Mouse (Mus musculus): Measurements from ENCODE around the gene Tmem135. TPM values are rescaled to one million over a fixed set of nuclear protein-coding genes. Genes with fewer than 3 reads are reported as not detected.
"Not testable (repeated sequence)": the region's sequence is repeated elsewhere in the genome, so short reads cannot be mapped to it uniquely, and the experiment has no call there.

Gene Tmem135
- polyA plus RNA-seq, 1 experiment: 22.6 TPM

DNA sequence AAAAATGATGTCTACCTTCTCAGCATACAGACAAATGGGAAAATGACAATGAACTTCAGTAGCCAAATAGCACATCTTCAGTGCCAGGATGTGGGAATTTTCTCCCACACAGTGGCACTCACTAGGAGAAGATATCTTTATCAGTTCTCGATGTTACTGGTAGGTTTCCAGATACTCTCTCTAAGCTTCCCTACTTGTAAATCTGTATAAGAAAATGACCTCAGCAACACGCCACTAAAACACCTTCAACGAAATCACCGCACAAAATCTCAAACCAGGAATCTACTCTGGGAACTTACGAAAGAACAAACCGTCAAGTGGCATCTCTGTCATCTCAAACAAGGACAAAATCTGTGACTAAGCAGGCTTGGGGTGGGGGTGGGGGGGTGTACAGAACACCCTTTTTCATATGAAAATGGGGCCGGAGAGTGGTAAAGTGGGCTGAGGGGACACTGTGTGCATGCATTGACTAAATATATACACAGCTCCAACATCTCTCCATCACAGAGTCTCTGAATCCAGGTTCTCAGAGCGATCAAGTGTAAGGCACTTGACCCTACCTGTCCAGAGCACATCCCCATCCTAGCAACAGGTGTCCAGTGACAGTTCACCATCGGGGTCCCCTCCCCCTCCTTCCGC is 66.2 kb downstream of the Tmem135 start:
- Histone ChIP-seq H3K27ac (ENCODE audit: insufficient read depth, low read length) (no peak overlapping the region), H3K4me1 (ENCODE audit: control insufficient read depth, insufficient read depth, low read length) (no peaks in the 10 kb centered on the region; the same call in 1 of the 2 replicates), H3K4me3 (ENCODE audit: insufficient read depth, low read length) (peak overlapping the region; percentile 86)
- no peak for TF ChIP-seq CTCF (IDR thresholded peaks at IDR 0.05; ENCODE audit: borderline replicate concordance, insufficient read depth, low read length)
- TF ChIP-seq POLR2A (IDR thresholded peaks at IDR 0.05; ENCODE audit: low read depth, low read length): no peak

- no peak for TF ChIP-seq CTCF (IDR thresholded peaks at IDR 0.05; ENCODE audit: borderline replicate concordance, insufficient read depth, low read length)
- no peak for TF ChIP-seq POLR2A (IDR thresholded peaks at IDR 0.05; ENCODE audit: low read depth, low read length)
- Histone ChIP-seq H3K4me1 (ENCODE audit: control insufficient read depth, insufficient read depth, low read length) (no peaks in the 10 kb centered on the region; the same call in 1 of the 2 replicates), H3K27ac (ENCODE audit: insufficient read depth, low read length) (no peak overlapping the region), H3K4me3 (ENCODE audit: insufficient read depth, low read length) (no peak overlapping the region)
Observed at GRCm38 (mm10) chr7:89336434-89336833, 67.6 kb downstream of the Tmem135 start.

DNA sequence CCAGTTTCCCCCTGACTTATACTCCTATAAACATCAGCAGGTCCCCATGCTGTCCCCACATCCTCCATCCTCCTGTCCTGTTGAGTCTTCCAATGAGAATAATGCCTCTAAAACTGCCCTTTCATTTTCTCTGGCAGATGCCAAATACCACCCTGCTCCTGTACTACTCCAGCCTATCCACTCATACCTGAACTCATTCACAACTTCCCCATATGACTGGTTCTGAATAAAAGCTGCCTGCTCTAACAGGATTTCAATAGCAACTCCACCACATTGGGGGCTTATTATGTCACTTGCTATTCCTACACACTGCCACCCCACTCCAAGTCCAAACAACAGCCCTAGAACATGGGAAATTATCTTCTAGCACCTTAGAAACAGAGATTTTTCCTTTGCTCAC is 68.7 kb downstream of the Tmem135 start:
- TF ChIP-seq POLR2A (IDR thresholded peaks at IDR 0.05; ENCODE audit: low read depth, low read length) (no peak), CTCF (IDR thresholded peaks at IDR 0.05; ENCODE audit: borderline replicate concordance, insufficient read depth, low read length) (no peak)
- H3K4me3 ChIP-seq (ENCODE audit: insufficient read depth, low read length): no peak overlapping the region
- no peaks in the 10 kb centered on the region; the same call in 1 of the 2 replicates for H3K4me1 ChIP-seq (ENCODE audit: control insufficient read depth, insufficient read depth, low read length)
- H3K27ac ChIP-seq (ENCODE audit: insufficient read depth, low read length): no peak overlapping the region

- H3K27ac ChIP-seq (ENCODE audit: insufficient read depth, low read length): no peak overlapping the region
- TF ChIP-seq CTCF (IDR thresholded peaks at IDR 0.05; ENCODE audit: borderline replicate concordance, insufficient read depth, low read length): no peak
- TF ChIP-seq POLR2A (IDR thresholded peaks at IDR 0.05; ENCODE audit: low read depth, low read length): no peak
Observed at GRCm38 (mm10) chr7:89329896-89330295, 74.1 kb downstream of the Tmem135 start.

DNA sequence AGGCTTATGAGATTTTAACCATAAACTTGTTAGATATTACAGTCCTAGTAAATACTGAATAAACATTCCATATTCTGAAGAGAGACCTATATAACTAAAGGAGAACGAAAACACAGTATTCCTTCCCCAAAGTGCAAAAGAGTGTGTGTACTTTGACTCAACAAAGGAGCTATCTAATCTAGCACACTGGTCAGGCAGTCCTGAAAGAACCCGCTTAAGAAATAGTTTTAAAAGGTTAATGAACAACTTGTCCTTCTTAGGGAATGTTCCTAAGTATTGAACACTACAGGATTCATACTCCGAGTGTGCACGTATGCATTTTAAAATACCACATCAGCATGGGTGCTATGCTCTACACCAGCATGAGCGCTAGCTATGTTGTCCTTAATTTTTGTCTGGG is 76.3 kb downstream of the Tmem135 start:
- no peak for TF ChIP-seq CTCF (IDR thresholded peaks at IDR 0.05; ENCODE audit: borderline replicate concordance, insufficient read depth, low read length)
- no peak for TF ChIP-seq POLR2A (IDR thresholded peaks at IDR 0.05; ENCODE audit: low read depth, low read length)
- no peak overlapping the region for H3K27ac ChIP-seq (ENCODE audit: insufficient read depth, low read length)
- H3K4me1 ChIP-seq (ENCODE audit: control insufficient read depth, insufficient read depth, low read length): no peaks in the 10 kb centered on the region
- no peak overlapping the region for H3K4me3 ChIP-seq (ENCODE audit: insufficient read depth, low read length)

More at GRCm38 (mm10) chr7:89329896-89330295, 74.1 kb downstream of the Tmem135 start:
- H3K4me1 ChIP-seq (ENCODE audit: control insufficient read depth, insufficient read depth, low read length): no peaks in the 10 kb centered on the region
- H3K4me3 ChIP-seq (ENCODE audit: insufficient read depth, low read length): no peak overlapping the region

DNA sequence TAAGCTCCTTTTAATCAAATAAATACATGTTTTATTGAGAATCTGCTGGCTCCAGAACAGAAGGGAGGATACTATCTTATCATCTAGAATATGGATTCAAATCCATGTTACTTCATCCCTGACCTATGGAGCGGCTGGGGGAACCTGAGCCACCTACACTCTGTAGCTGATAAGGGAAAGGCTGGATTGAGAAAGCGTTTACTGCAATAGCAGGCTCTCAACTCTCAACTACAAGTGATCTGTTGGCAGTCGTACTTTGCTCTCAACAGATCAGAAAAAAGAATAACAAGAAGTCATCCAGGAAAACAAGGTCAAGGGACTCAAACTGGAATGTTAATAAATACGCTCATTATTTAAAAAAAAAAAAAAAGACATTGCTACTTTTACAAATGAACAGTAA is 77.3 kb downstream of the Tmem135 start:
- TF ChIP-seq POLR2A (IDR thresholded peaks at IDR 0.05; ENCODE audit: low read depth, low read length) (no peak), CTCF (IDR thresholded peaks at IDR 0.05; ENCODE audit: borderline replicate concordance, insufficient read depth, low read length) (no peak)
- Histone ChIP-seq H3K4me3 (ENCODE audit: insufficient read depth, low read length) (no peak overlapping the region), H3K27ac (ENCODE audit: insufficient read depth, low read length) (no peak overlapping the region), H3K4me1 (ENCODE audit: control insufficient read depth, insufficient read depth, low read length) (no peaks in the 10 kb centered on the region)

- no peak overlapping the region for H3K27ac ChIP-seq (ENCODE audit: insufficient read depth, low read length)
- no peak overlapping the region for H3K4me3 ChIP-seq (ENCODE audit: insufficient read depth, low read length)
- TF ChIP-seq CTCF (IDR thresholded peaks at IDR 0.05; ENCODE audit: borderline replicate concordance, insufficient read depth, low read length): no peak
- TF ChIP-seq POLR2A (IDR thresholded peaks at IDR 0.05; ENCODE audit: low read depth, low read length): no peak
- H3K4me1 ChIP-seq (ENCODE audit: control insufficient read depth, insufficient read depth, low read length): no peaks in the 10 kb centered on the region
Observed at GRCm38 (mm10) chr7:89326202-89326601, 77.8 kb downstream of the Tmem135 start.

GRCm38 (mm10) chr7:89322741-89323140 is 81.3 kb downstream of the Tmem135 start:
- H3K4me3 ChIP-seq (ENCODE audit: insufficient read depth, low read length); H3K27ac ChIP-seq (ENCODE audit: insufficient read depth, low read length); H3K4me1 ChIP-seq (ENCODE audit: control insufficient read depth, insufficient read depth, low read length): not testable (repeated sequence)

DNA sequence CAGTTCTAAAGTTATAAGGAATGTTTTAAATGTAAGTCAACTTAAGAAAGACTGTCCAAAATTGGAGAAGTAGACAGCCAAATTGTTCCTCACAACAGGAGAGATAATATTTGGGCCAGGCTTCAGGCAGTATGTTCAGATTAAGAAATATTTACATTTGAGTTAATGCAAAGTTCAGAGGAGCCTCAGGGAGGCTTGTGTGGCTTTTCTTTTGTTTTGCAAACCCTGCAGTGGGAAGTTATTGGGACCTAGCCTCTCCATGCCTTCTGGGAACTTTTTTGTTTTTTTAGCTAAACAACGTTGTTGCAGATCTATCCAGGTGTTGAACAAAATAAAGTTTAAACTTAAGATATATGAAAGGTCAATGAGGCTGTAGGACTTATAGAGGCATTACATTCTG is 84.7 kb downstream of the Tmem135 start:
- Histone ChIP-seq H3K27ac (ENCODE audit: insufficient read depth, low read length) (no peak overlapping the region), H3K4me1 (ENCODE audit: control insufficient read depth, insufficient read depth, low read length) (no peaks in the 10 kb centered on the region), H3K4me3 (ENCODE audit: insufficient read depth, low read length) (no peak overlapping the region)
- TF ChIP-seq CTCF (IDR thresholded peaks at IDR 0.05; ENCODE audit: borderline replicate concordance, insufficient read depth, low read length) (no peak), POLR2A (IDR thresholded peaks at IDR 0.05; ENCODE audit: low read depth, low read length) (no peak)

- not testable (repeated sequence) for H3K27ac ChIP-seq (ENCODE audit: insufficient read depth, low read length); H3K4me3 ChIP-seq (ENCODE audit: insufficient read depth, low read length); H3K4me1 ChIP-seq (ENCODE audit: control insufficient read depth, insufficient read depth, low read length)
Observed at GRCm38 (mm10) chr7:89317088-89317487, 86.9 kb downstream of the Tmem135 start.

- TF ChIP-seq POLR2A (IDR thresholded peaks at IDR 0.05; ENCODE audit: low read depth, low read length): no peak
- TF ChIP-seq CTCF (IDR thresholded peaks at IDR 0.05; ENCODE audit: borderline replicate concordance, insufficient read depth, low read length): no peak
- Histone ChIP-seq H3K4me3 (ENCODE audit: insufficient read depth, low read length) (no peak overlapping the region), H3K27ac (ENCODE audit: insufficient read depth, low read length) (no peak overlapping the region), H3K4me1 (ENCODE audit: control insufficient read depth, insufficient read depth, low read length) (no peaks in the 10 kb centered on the region)
Observed at GRCm38 (mm10) chr7:89316112-89316511, 87.9 kb downstream of the Tmem135 start.

Data from embryonic fibroblast, embryonic 13.5 days (primary cell).